Mouse (Mus musculus): ENCODE data around the gene Gdpd1. TPM values are rescaled to one million over a fixed set of nuclear protein-coding genes. Genes with fewer than 3 reads are reported as not detected.
A peak's percentile ranks its signal among the peaks of the same experiment; 100 is the strongest.
"Not testable (repeated sequence)": the region's sequence is repeated elsewhere in the genome, so short reads cannot be mapped to it uniquely, and the experiment has no call there.

The Gdpd1 gene
- total RNA-seq, 2 experiments from 2014 or later = 0.57 to 1.1 TPM

DNA sequence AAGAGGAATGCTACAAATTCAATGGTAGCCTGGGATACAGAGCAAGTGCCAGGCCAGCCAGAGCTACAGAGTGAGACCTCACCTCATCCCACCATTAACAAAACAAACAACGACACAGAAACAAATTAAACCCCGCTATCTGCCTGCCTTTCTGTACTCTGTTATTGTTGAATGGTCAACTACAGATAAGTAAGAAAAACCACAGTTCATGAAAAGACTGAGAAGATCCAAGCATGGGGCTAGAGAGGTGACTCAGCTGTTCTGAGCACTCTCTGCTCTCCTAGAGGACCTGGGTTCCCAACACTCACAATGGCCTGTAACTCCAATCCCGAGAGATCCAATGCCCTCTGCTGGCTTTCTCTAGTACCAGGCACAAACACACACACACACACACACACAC, 45.6 kb downstream of the Gdpd1 start:
- ATAC-seq (replicated peaks; ENCODE audit: poor library complexity, severe bottlenecking) = no peak

DNA sequence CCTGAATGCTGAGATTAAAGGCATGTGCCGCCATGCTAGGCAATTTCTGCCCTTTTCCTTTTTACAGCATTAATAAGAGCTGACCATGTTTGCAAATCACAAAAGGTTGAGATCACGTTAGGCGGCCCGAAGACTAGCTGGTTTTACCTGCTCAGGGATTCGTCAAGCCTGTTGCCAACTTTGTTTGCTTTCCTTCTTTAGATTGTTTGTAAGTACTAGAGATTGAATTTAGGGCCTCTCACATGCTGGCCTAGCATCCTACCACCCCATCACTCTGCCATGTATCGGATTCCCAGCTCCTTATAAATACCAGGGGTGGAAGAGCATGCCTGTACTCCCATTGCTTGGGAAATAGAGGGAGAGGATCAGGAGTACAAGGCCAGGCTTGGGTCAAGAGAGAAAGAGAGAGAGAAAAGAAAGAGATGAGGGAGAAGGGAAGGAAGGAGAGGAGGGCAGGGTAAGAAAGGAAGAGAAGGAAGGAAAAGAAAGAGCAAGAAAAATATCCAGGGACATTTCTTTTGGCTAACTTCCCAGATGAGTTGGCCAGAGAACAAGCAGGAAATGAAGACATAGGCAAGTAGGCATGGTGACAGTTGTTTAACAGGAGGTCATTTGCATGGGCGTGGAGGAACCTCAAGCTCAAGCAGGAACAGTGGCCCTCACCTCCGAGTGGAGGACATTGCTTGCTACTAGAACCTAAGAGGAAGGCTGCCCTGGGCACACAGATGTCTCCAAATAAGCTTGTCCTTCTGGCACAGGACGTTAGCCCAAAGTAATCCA, 47.6 kb downstream of the Gdpd1 start:
- ATAC-seq (replicated peaks; ENCODE audit: poor library complexity, severe bottlenecking) = peak; percentile 87

DNA sequence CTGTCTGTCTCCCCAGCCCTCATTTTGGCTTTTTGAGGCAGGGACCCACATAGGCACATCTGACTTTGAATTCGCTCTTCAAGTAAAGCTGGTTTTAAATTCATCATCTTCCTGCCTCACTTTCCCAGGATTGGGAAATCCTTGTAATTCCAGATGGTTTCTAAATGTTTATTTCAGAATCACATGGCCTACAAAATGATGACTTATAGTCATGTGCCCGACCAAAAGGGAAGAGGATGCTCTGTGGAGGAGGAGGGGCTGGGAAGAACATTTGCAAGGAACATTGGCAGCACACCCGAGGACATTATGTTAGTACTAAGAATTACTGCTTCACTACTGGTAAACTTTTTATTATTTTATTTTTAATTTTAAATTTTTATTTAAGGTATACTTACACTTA, 48.5 kb downstream of the Gdpd1 start:
- no peak for ATAC-seq (replicated peaks; ENCODE audit: poor library complexity, severe bottlenecking)

- not testable (repeated sequence) for ATAC-seq (replicated peaks; ENCODE audit: poor library complexity, severe bottlenecking)
These were observed 50.6 kb downstream of the Gdpd1 start for GRCm38 (mm10) chr11:87023240-87023639.

GRCm38 (mm10) chr11:87022765-87023164, 51.1 kb downstream of the Gdpd1 start:
- ATAC-seq (replicated peaks; ENCODE audit: poor library complexity, severe bottlenecking) = no peak

GRCm38 (mm10) chr11:87021551-87021950, 52.3 kb downstream of the Gdpd1 start:
- no peak for ATAC-seq (replicated peaks; ENCODE audit: poor library complexity, severe bottlenecking)

DNA sequence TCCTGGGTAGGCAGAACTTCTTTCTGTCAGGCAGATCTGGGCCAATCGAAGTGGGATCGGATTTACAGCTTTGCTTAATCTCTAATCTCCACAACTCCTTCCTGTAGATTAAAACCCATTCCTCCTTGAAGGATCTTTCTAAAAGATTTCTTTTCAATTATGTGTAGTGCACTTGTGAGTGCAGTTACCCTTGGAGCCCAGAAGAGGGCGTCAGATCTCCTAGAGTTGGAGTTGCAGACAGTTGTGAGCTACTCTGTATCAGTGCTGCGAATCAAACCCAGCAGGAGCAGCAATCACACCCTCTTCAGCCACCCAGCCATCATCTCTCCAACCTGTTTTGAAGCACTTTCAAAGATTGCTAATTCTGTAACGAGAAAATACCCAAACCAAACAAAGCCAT, 53.4 kb downstream of the Gdpd1 start:
- no peak for ATAC-seq (replicated peaks; ENCODE audit: poor library complexity, severe bottlenecking)

GRCm38 (mm10) chr11:87019431-87019830, 54.4 kb downstream of the Gdpd1 start:
- ATAC-seq (replicated peaks; ENCODE audit: poor library complexity, severe bottlenecking) = no peak

DNA sequence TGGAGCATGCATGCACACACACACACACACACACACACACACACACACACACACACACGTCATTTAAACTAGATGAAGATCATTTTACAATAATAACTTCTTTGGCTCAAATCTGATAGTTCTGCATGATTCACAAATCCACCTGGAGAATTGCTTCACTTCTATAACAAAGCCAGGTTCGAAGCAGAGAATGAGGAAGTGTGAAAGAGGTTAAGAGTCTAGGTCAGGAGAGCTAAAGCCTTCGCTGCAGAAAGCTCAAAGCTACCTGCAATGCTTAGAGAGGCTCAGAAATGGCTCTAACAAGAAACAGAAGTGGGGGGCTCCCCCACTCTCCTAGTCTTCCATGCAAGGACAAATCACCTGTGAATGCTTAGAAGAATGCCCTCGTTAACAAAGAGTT, 55.8 kb downstream of the Gdpd1 start:
- ATAC-seq (replicated peaks; ENCODE audit: poor library complexity, severe bottlenecking) = no peak

- no peak for ATAC-seq (replicated peaks; ENCODE audit: poor library complexity, severe bottlenecking)
These were observed 58.2 kb downstream of the Gdpd1 start for GRCm38 (mm10) chr11:87015691-87016090.

DNA sequence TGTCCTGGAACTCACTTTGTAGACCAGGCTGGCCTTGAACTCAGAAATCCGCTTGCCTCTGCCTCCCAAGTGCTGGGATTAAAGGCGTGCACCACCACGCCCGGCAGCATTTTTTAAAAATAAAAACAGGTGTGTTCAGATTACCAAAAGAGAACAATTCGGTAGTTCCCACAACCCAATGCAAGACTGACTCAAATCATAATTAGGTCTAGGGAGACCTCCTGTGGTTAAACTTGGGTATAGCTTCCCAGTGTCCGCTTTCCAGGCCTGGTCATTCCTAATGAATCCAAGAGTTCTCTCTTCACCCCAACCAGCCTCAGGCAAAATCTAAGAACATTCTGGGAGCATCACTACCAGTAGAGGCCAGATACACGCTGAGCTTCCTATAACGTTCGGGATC, 63.4 kb downstream of the Gdpd1 start:
- ATAC-seq (replicated peaks; ENCODE audit: poor library complexity, severe bottlenecking) = peak; percentile 79

DNA sequence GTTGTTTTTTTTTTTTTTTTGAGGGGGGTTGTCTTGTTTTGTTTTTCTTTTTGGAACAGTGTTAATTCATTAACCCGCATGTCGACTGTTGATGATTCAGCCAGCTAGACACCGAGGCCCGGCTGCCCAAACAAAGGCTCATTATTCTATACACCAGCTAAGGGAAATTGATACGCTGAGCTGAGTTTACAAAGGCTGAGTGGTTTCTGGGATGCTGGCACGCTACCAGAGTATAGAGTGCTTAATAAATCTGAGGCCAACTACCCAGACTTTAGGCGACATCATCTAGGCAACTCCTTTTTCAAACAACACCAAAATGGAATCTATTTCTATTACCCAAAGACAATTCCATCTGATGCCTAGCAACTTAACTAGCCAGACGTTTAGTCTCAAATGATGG, 66.5 kb downstream of the Gdpd1 start:
- ATAC-seq (replicated peaks; ENCODE audit: poor library complexity, severe bottlenecking) = no peak

GRCm38 (mm10) chr11:87004960-87005755, 68.7 kb downstream of the Gdpd1 start:
- ATAC-seq (replicated peaks; ENCODE audit: poor library complexity, severe bottlenecking) = no peak

- ATAC-seq (replicated peaks; ENCODE audit: poor library complexity, severe bottlenecking) = peak; percentile 59
These were observed 71.6 kb downstream of the Gdpd1 start for GRCm38 (mm10) chr11:87002078-87002829.

GRCm38 (mm10) chr11:87001217-87001616, 72.6 kb downstream of the Gdpd1 start:
- peak; percentile 52 for ATAC-seq (replicated peaks; ENCODE audit: poor library complexity, severe bottlenecking)

DNA sequence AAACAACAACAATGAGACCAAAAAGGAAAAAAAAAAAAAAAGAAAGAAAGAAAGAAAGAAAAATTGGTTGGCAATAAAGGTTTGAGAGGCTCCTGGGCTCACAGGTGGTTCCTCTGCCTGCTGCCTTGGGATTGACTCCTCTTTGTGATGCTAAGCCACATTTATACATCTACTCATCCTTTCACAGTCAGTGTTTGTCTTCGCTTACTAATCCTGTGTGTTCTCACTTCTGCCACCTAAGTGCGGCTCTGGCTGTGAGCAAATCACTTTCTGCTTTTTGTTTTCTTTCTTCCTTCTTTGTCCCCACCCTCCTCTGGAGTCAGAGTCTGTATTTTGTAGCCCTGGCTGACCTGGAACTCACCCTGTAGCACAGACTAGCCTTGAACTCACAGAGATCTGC, 77.6 kb downstream of the Gdpd1 start:
- ATAC-seq (replicated peaks; ENCODE audit: poor library complexity, severe bottlenecking) = no peak

DNA sequence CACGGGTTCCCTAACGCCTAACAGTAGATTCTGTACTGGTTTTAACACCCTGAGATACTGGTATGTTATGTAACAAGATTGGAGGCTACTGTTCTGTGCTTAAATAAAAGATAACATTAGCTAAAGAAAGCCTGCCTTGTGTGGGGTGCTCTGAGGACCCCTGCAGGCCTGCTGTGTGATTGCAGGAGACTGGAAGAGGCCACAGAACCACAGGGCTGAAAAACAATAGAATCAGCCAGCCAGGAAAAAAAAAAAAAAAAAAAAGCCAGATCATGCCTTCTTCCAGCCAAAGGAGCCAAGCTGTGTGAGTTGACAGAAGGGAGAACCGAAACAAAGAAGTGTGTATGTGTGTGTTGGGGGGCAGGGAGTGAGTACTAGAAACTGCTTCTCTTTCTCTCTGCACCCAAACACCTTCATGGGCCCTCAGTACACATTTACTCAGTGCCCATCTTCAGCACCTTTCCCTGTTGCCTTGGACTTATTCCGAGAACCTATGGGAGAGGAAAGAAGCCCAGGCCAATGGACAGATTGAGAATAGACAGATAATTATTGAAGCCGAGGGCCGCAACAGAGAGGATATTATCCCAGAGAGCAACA, 78.1 kb downstream of the Gdpd1 start:
- peak; percentile 68 for ATAC-seq (replicated peaks; ENCODE audit: poor library complexity, severe bottlenecking)

DNA sequence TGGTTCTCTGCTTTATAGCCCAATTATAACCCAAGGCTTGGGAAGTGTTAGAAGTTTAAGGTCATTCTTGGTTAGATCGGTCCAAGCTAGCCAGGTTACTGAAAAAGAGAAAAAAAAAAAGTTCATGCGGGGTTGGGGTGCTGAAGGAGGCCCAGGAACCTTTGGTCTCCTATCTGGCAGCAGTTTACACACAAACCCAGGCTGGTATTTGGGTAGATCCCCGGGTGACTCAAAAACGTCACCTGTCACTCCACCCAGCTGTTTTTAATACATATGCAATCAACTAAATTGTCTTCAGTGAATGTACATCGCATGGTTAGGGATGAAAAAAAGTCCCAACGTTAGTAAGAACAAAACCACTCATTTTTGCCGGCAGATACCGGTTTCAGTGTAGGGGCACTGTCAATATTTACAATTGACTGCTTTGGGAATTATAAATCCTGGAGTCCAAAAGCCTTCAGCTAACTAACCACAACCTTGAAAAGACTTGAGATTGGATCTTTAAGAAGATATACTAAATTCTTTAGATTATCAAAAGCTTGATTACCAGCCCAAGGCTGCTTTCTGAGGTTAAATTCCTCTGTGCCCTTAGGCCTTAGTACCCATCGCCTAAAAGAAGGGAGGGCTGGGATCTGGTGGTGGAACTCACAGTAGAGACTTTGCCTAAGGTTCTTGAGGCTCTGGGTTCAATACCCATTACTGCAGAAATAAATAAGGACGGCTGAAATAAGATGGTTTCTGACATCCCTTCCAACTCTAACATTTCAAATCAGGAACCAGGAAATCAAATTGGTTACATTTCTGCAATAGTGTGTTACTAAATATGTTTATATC, 78.9 kb downstream of the Gdpd1 start:
- ATAC-seq (replicated peaks; ENCODE audit: poor library complexity, severe bottlenecking) = no peak

DNA sequence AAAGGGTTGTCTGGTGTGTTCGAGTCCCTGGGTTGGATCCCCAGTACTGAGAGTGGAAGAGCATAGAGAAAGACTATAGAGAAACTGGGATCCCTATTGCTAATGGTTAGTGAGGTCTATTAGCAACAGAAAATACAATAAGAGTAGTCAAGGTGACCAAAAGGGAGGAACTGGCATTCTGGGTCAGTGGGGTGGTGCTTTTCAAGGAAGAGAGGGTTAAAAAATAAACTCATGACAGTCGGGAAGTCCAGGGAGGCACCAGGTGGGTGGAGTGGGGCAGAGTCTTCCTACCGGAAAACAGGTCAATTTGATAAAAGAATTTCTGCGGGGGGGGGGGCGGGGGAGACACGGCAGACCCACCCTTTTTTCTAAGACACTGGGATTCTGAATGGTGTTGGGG, 79.5 kb downstream of the Gdpd1 start:
- no peak for ATAC-seq (replicated peaks; ENCODE audit: poor library complexity, severe bottlenecking)

Data from granulocyte monocyte progenitor cell, adult 5-6 weeks (primary cell).